Mouse (Mus musculus) heart, postnatal 0 days (tissue): ENCODE data around the gene Sun2.

Experiments
- CTCF ChIP-seq: IDR thresholded peaks from 2 replicates; pipeline ENCODE4 v1.5.1; 2016; ENCODE audit warnings: antibody characterized with exemption, control low read depth, low read depth
- EP300 ChIP-seq: IDR thresholded peaks from 2 replicates; pipeline ENCODE4 v1.6.1; 2016; ENCODE audit warnings: antibody characterized with exemption, low read depth

GRCm38 (mm10) chr15:79696508-79696907 lies 45.8 kb downstream of the Sun2 start:
- no peak for TF ChIP-seq CTCF
- TF ChIP-seq EP300, result no peak
